Mouse (Mus musculus) left cerebral cortex, postnatal 36 days (tissue): ENCODE data around the gene Gpcpd1. TPM values are rescaled to one million over a fixed set of nuclear protein-coding genes. Genes with fewer than 3 reads are reported as not detected.
"Not testable (repeated sequence)": the region's sequence is repeated elsewhere in the genome, so short reads cannot be mapped to it uniquely, and the experiment has no call there.

Source experiments
- DNase-seq, 2 experiments: peaks; one replicate each; pipeline ENCODE4 v3.0.0; 2021 to 2022; ENCODE audit warnings: low spot score in 2 of 2, mixed read lengths in 1 of 2
- intact Hi-C: fragments of 180-260 bp; cut with DNase I; formaldehyde crosslinking; loops from one replicate; pipeline ENCODE4 v1.15.1; 2025
- total RNA-seq, 2 experiments: library from RNA; stranded (reverse); gene quantifications; 2 replicates each; pipeline ENCODE4 v1.2.3; 2021

Gene Gpcpd1
- 10 to 100 TPM; 92.9 to 94.2 TPM for total RNA-seq

DNA sequence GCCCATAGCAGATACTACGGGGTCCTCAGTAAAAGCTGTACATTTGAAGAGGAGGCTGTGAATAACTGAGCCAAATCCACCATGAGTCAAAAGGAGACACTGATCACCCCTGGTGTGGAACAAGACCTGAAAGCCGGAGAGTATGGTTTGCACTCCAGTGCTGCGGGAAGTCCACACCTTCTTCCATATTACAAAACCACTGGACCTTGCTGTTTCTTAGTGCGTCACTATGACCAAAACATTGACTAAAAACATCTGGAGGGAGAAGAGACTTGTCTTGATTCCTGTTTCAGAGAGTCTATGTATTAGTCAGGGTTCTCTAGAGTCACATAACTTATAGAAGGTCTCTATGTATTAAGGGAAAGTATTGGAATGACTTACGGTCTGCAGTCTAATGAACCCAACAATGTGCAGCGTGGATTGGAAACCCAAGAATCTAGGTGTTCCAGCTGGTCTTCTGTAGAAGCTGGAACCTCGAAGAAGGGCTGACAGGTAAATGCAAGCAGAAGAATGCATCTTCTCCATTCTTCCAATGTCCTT lies at the start of gene Gpcpd1:
TSS of gene Gpcpd1 (minus strand) at position 490 of the 540 bp plus-strand sequence.
- no peak for DNase-seq
- intact Hi-C loops: no loop called here

DNA sequence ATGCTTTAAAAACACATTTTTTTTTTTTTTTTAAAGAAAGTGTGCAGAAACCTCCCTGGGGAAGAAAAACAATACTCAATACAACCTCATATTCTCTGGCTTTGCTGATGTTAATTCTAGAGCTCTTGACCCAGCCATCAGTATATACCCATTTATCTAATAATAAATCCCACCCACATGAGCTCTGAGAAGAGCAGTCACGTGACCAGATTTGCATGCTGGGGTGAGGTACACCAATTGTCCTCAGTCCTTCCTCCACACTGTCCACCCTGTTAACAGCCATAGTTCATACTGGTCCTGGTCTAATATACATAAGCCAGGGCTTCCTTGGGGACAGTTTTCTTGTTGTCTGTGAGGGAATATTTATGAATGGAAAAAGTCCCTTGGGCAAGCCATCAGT lies 49.0 kb upstream of the Gpcpd1 start:
- no peak for DNase-seq
- intact Hi-C loops: no loop called here

DNA sequence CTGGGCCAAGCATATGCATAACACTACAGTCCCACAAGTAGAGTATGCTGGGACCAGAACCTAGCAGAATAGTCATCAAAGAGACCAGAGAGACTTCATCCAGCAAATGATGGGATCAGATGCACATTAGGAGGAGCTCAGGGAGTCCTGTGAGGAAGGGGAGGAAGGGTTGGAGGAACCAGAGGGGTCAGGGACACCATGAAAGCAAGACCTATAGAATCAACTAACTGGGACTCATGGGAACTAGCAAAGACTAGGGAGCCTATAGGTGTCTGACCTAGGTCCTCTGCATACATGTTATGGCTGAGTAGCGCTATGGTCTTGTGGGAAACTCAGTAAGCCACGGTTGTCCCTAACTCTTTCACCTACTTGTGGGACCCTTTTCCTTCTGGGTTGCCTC lies 41.1 kb upstream of the Gpcpd1 start:
- DNase-seq: no peak
- intact Hi-C loops: no loop called here

DNA sequence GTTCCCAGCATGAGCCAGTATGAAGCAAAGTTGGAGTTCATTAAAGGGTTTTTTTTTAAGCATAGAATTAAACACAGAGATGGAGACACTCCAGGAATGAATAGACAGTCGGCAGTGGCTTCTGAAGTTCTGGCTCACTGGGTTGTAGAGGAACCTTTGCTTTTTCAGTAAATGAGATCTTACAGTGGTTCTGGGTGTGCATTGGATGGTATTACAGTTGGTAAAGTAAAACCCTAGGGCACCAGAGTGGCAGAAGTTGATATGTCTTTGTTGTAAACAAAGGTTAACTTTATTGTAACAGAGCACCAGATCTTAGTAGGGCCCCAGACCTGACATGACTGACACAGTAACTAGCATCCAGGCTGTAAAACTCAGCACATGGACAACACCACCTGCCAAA lies 35.6 kb upstream of the Gpcpd1 start:
- no peak for DNase-seq
- intact Hi-C loops: no loop called here

DNA sequence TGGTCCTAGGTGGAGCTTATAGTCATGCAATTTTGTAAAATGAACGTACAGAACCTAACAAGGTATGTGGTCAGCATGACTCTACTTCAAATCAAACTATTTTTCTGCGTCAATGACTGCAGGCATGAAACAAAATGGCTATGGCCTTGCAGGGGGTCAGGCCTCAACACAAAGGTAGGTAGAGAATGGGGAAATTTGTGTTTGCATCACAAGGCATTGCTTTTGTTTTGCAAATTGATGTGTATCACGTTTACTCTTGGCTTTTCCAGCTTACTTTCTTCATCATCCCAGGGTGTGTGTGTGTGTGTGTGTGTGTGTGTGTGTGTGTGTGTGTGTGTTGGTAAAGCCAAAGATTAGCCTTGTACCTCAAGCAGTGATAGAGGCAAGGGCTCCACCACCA lies 30.2 kb upstream of the Gpcpd1 start:
- intact Hi-C loops: no loop called here

DNA sequence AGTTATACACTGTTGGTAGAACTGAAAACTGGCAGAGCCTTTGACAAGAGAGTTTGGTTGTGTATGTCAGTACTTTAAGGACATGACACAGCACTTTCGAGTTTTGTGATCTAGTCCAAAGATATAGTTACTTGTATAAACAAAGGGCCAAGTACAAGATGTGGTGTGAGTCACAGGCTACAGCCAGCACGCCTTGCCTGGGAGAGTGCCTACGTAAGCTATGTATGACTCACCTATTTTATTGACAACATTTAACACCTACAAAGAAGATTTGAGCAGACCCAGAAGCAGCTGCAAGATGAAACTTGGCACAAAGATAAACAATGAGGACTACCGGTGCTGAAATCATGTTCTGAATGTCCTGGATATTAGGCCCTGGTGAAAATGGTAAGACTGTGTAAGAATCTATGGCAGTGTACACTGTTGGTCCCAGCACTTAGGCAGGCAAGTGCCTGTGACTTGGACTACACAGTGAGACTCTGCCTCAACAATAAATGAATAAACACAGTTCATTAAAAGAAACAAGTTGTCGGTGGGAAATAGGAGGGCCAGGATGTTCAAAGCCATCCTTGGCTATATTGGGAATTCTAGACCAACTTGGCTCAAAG lies 26.2 kb upstream of the Gpcpd1 start:
- DNase-seq: peak; percentile 15 to 20
- intact Hi-C loops: no loop called here

More for the DNA sequence above, 30.2 kb upstream of the Gpcpd1 start:
- DNase-seq: no peak

DNA sequence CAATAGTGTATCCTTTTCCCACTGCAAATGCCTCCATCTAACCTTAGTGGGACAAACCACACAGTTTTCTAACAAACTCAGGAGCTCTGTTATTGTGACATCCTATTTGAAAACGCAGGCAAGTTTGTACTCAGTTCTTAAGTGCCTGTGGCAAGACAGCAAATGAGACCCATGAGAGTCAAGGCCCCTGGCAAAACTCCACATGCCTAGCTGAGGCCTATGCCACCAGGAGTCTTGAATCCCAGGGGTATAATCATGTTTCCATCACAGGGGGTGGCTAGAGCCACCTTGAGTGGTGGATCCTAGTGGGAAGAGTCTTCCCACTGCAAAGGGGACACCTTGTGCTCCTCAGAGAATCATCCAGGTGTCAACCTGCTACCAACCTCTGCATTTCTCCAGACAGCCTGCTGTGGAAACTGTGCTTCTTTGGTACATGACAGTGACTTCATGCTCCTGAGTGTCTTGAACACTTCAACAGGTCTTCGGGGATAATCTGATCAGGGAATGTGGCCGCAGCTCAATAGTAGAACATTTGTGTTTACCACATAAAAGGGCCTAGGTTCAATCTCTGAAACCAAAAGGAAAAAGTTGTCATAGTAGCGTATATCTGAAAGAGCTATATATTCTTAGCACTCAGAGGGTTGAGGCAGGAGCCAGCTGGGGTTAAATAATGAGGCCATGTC lies 24.2 kb upstream of the Gpcpd1 start:
- intact Hi-C loops: no loop called here
- DNase-seq: no peak

DNA sequence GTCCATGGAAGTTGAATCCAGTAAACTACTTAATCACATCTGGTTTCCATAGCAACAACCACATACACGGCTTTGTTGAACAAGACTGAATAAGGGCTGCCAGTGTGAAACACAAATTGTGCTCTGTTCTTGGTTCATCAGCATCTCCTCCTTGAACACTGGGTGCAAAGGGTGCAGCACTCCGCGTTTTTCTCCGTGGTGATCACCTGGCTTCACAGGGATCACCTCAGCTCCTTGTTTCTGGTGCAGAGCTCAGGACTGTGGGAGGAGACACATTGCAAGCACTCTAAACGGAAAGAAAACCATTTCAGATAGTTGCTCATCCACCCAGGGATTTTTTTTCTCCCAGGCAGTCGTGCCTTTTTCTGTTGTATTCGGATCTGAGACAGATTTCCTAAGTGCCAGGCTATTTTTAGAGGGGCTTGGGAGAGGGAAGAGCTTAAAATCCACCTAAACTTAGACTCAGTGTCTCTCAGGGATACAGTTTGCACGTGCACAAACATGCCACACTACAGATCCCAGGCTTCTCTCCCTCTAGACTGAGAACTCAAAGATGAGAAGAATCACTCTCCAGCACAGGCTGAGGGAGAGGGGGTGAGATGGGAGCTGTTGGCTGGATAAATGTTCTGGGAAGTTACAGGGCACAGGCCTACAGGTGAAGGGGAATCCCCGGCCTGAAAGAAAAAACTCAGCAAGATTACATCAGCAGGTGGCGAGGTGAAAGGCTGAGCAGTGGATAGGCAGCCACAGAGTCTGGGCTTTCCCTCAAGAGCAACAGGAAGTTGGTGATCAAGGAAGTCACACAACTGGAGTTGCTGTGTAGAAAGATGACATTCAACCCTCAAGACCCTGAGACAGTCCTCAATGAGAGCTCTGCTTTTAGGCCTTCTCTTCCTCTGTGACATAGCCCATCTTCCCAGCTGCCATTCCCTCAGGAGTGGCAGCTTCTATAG lies 19.9 kb upstream of the Gpcpd1 start:
- DNase-seq: peak; percentile 68 to 73
- intact Hi-C loops: loop anchor here (1.0 to 2.0 kb wide), 2 partner anchors 30 to 79 kb away; partner anchors contain the start of gene Shld1

DNA sequence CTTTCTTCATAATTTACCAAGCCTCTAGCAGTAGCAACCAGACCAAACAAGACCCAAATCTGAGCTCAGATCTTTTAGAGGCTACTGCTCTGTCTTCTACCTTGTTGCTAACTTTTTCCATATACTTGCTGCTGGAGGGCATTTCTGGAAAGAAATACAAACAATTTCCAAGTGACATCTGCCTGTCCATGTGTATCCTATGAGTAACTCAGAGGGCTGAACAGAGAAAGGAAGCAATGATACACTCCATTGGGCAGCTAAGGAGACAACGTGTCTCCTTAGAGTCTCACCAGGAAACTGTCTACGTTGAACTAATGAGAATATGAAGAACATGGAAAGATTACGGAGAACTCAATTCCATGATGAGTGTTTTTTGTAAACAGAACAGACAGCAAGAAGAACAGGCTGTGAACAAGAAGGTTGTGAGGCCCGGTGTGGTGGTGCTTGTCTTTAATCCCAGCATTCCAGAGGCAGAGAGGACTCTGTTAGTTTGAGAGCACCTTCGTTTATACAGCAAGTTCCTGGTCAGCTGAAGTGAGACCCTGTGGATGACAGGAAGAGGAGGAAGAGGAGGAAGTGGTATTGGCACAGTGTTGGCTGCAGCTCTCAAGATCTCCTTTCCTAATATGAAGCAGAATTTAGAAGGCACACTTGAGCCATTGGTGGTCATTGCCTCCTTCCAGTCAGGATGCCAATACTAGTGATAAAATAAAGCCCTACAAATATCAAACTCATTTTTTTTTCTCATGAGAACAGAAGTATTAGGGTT lies 18.4 kb upstream of the Gpcpd1 start:
- intact Hi-C loops: loop anchor here (2.0 kb wide), 1 partner anchor 81 kb away; the partner anchor contains the start of gene Shld1
- no peak for DNase-seq

DNA sequence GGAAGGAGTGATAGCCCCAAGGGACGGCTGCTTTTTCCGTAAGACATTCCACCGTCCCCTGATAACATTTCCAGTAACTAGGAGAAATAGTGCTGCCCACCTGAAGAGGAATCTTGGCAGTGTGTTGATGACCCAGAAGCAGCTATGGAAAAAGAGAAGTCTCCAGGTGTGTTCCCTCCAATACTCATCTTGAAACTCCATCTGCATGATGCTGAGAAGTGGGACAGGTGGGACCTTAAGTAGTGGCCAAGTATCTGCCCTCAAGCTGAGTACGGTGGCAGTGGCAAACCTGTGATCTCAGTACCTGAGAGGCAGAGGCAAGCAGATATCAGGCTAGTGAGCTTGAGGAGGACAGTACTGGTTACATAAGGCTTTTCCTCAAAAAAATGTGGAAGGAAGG lies 17.4 kb upstream of the Gpcpd1 start:
- intact Hi-C loops: no loop called here
- no peak for DNase-seq

DNA sequence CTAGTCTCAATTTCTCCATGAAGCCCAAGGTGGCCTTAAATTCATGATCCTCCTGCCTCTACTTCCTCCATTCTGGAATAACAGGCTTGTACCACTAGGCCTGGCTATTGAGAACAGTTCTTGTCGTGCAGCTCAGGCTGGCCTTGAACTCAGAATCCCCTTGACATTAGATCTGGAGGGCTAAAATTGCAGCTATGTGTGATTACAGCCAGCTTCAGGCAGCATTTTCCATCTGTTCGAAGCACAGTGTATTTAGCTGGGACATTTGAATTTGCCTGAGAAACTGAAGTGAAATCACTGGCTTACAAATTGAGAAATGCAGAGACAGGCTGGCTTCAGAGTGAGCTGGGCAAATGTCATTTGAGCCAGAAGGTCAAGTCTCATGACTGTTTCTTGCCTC lies 16.2 kb upstream of the Gpcpd1 start:
- intact Hi-C loops: no loop called here
- DNase-seq: no peak

DNA sequence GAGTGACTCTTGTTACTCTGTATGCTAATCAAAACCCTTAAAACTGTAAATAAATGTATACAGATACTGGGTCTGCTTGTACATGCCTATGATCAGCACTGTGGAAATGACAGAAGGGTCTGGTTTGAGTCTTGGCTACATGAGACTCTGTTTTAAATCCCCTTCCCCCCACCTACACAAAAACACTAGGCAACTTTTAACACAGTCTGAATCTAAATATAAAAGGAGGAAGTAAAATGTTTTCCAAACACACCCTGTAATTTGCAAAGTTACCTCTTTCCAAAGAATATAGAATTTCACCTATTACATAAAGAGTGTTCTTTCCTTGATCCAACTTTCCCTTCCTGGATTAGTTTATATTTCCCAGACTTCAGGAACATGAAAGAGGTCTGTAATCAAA lies 14.2 kb upstream of the Gpcpd1 start:
- intact Hi-C loops: no loop called here
- no peak for DNase-seq

DNA sequence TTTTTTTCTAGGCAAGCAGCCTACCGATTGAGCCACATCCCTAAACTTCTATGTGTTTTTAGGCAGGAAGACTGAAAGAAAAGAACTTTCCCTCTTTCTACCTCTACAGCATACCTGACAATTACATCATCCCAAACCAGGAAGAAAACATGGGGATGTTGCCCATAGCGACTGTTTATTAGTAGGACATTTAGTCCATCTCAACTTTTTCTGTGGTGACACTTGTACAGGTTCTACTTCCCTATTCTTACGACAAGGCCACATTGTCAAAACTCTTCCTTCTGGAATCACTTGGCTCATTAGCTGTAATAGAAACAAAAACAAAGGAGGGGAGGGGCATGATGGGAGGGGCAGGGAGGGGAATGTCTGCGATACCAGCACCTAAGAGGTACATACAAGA lies 12.6 kb upstream of the Gpcpd1 start:
- intact Hi-C loops: no loop called here
- no peak for DNase-seq

DNA sequence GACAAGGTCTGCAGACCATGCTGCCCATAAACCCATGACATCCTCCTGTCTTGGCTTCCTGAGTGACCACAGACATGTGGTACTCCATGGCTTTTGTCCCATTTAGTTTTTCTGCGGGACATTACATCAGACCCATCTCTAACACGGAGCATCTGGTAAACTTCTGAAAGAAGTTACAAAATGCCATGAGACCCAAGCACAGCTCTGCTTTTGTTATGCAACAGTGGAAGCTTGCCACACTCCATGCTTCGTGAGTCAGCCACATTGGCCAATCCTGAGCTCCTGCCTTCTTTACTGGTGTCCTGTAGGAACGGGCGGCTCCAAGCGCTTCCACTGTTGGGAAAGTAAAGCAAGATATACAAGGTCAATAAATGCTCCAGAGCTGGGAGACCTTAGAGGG lies 11.6 kb upstream of the Gpcpd1 start:
- intact Hi-C loops: no loop called here
- peak in 1 of 2 experiments; percentile 18 for DNase-seq

DNA sequence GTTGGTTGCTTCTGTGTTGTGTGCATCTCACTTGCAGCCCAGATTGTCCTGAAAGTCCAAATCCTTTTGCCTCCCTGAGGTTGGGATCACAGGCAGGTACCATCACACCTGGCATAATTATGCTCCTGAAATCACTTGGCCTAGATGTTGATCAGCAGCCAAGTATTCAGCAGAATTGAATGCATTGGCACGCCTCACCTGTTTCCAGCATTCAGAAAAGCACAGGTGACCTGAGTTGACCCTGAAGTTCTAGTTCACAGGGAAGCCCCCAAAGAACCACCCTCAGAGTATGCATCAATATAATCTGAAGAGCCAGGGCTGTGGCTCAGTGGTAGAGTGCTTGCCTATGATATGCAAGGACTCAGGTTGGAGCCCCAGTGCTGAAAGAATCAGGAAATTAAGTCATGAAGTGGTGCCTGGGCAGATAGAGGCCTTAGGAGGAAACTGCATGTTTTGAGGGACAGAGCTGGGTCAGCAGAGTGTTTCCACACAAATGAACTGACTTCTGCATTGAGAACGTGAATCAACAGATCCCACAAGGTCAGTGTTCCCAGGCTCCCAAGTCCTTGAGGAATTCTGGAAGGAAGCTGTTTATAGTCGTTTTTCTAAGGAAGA lies 10.4 kb upstream of the Gpcpd1 start:
- no peak for DNase-seq
- intact Hi-C loops: no loop called here

DNA sequence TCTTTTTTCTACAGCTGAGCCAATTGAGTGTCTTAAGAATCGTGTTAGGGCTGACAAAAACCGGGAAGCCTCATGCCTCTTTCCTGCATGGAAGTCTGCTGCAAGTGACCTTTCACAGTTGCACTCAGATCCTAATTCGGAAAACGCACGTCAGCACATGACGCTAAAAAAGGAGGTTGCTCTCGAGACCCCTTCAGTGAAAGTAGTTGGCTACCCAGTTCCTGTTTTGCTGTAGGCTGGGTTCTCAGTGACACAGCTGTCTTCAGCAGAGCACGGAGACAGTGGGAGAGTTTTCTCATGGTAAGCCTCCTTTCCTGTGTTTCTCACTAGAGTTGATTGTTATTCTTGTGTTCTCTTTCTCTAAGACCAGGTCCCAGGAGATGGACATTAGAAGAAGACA lies 9.7 kb upstream of the Gpcpd1 start:
- no peak for DNase-seq
- intact Hi-C loops: no loop called here

DNA sequence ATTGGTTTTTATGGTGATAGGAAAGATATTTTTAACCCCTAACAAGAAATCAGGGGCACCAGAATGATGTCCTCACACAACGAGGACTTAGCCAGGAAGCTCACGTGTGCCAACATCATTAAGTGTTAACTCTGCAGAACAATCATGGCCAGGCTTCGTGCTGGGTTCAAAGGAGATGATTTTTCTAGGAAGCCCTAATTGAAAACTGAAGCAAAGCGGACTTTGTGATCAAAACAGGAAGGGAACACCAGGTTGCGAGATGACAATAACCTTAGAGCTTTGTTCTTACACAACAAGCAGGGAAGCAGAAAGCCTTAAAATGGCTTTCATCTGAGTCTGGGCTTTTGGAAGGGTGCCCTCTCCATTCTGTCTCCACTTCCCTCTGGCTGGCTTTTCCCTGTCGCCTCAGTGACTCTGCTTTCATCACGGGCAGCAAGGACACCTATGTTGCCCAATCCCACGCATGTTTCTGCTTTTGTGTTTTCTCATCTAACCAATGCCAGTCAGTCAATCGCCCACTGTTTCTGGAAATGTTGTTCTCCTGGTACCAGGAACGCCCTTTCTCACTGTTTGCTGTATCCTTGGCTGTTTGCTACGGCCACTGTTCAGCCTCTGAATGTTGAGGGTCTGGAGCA lies 8.2 kb upstream of the Gpcpd1 start:
- DNase-seq: no peak
- intact Hi-C loops: no loop called here

DNA sequence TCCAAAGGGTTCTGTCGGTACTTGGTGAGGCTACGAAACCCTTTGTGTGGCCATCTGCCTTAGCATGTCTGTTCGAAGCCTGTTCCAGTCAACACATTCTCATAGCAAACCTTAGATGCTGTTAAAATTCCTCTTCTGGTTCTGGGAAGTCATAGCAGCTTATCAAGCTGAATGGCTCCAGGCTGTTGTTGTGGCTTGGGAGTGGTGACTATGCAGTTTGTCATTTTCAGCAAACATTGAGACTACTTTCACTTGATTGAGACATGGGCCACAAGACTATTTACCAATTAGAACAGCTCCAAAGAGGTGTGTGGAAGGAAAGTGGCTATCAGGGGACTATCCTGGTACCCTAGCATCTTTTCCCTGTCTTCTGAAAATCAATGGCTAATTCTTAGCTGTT lies 4.6 kb upstream of the Gpcpd1 start:
- DNase-seq: no peak
- intact Hi-C loops: no loop called here

DNA sequence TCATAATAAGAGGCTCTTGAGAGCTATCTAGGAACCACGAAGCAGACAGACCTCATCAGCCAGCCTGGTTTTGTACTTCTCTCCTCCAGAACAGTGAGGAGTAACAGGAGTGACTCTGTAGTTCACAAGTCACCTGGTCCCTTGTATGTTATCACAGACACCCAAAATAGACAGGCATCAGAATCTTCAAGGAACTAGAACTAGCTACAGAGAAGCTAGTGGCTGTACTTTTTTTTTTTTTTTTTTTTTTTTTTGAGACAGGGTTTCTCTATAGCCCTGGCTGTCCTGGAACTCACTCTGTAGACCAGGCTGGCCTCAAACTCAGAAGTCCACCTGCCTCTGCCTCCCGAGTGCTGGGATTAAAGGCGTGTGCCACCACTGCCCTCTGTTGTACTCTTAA lies 4.0 kb upstream of the Gpcpd1 start:
- intact Hi-C loops: not testable (repeated sequence)

More for the DNA sequence above, 4.0 kb upstream of the Gpcpd1 start:
- DNase-seq: not testable (repeated sequence)
